In the genomic region with DNA sequence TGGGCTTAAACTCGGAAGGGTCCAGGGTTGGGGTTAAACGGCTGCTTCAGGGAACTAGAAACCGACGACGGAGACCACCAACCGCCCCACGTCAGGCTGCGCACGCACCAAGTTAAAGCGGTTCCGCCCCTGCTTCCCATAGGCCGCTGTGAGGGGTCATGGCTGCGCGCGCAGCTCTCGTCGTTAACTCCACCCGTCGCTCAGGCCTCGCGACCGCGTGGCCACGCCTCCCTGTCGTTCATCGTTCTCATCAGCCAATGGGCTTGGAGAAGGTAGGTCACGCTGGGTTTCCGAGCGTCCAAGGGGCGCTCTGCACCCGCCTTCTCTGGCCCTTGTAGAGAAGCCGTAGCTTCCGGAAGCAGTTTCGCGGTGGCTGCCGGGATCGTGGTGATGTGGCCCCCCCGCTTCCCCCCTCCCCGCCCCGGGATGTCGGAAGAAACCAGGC, we compare ENCODE assay signal across 8 mouse cellular contexts. TPM values are rescaled to one million over a fixed set of nuclear protein-coding genes. Genes with fewer than 3 reads are reported as not detected.
A peak's percentile ranks its signal among the peaks of the same experiment; 100 is the strongest.
DNase-seq lines count a peak whose midpoint lies in the region; ATAC-seq and TF ChIP-seq lines count a peak whose summit lies in the region.

A gene (minus strand): TSS at position 153 of the 445 bp plus-strand sequence.

- no peaks in the 10 kb centered on the region for H3K9me3 ChIP-seq in embryonic facial prominence, embryonic 14.5 days (ENCODE audit: control insufficient read depth, low read length)
- no peaks in the 10 kb centered on the region for H3K9me3 ChIP-seq in limb, embryonic 13.5 days
- no peaks in the 10 kb centered on the region for H3K9me3 ChIP-seq in midbrain, embryonic 16.5 days (replicated peaks; ENCODE audit: control insufficient read depth, low read length, poor library complexity, severe bottlenecking)

- H3K4me1 ChIP-seq in embryonic facial prominence, embryonic 14.5 days (ENCODE audit: control insufficient read depth, insufficient read depth, low read length), result peaks cover 10% of the 10 kb centered on the region; the same call in 1 of the 2 replicates
- H3K4me1 ChIP-seq in heart, adult 2 months (ENCODE audit: control insufficient read depth, insufficient read depth, low read length), result peaks cover 3% of the 10 kb centered on the region; the same call in 1 of the 2 replicates
- peaks cover 26% of the 10 kb centered on the region for H3K4me1 ChIP-seq in limb, embryonic 13.5 days
- peaks cover 21% of the 10 kb centered on the region for H3K4me1 ChIP-seq in midbrain, embryonic 16.5 days (ENCODE audit: control insufficient read depth, insufficient read depth, low read length)

- peak within 1 kb of the TSS; percentile 91 for H3K9ac ChIP-seq in embryonic facial prominence, embryonic 14.5 days (ENCODE audit: low read depth, low read length)
- peak within 1 kb of the TSS; percentile 72 for H3K9ac ChIP-seq in heart, adult 2 months (ENCODE audit: low read depth, low read length)
- peak within 1 kb of the TSS; percentile 94 for H3K9ac ChIP-seq in limb, embryonic 13.5 days
- peak within 1 kb of the TSS; percentile 81 for H3K9ac ChIP-seq in midbrain, embryonic 16.5 days (ENCODE audit: low read depth, low read length)

- peak within 1 kb of the TSS; percentile 73 for H3K27ac ChIP-seq in embryonic facial prominence, embryonic 14.5 days (replicated peaks; ENCODE audit: low read depth, low read length)
- peak within 1 kb of the TSS; percentile 89 for H3K27ac ChIP-seq in heart, adult 2 months
- peak within 1 kb of the TSS; percentile 63; the same call in 1 of the 2 replicates for H3K27ac ChIP-seq in limb, embryonic 13.5 days
- H3K27ac ChIP-seq in midbrain, embryonic 16.5 days (ENCODE audit: low read length), result peak within 1 kb of the TSS; percentile 62

- intact Hi-C loops in heart, adult 2 months (cut with DNase I), result loop anchor here (2.0 kb wide), 1 partner anchor 149 kb away; no protein-coding TSS in a partner anchor

- peak within 1 kb of the TSS; percentile 75 for H3K4me3 ChIP-seq in embryonic facial prominence, embryonic 14.5 days (ENCODE audit: low read depth, low read length)
- H3K4me3 ChIP-seq in heart, adult 2 months, result peak within 1 kb of the TSS; percentile 85
- H3K4me3 ChIP-seq in limb, embryonic 13.5 days, result peak within 1 kb of the TSS; percentile 90
- peak within 1 kb of the TSS; percentile 64 for H3K4me3 ChIP-seq in midbrain, embryonic 16.5 days (ENCODE audit: low read depth, low read length)

- H3K36me3 ChIP-seq in embryonic facial prominence, embryonic 14.5 days (ENCODE audit: control insufficient read depth, insufficient read depth, low read length), result peaks cover 42% of the 10 kb centered on the region
- peaks cover 2% of the 10 kb centered on the region; the same call in 1 of the 2 replicates for H3K36me3 ChIP-seq in heart, adult 2 months (ENCODE audit: control insufficient read depth, insufficient read depth, low read length)
- H3K36me3 ChIP-seq in limb, embryonic 13.5 days, result peaks cover 31% of the 10 kb centered on the region
- peaks cover 9% of the 10 kb centered on the region; the same call in 1 of the 2 replicates for H3K36me3 ChIP-seq in midbrain, embryonic 16.5 days (ENCODE audit: control insufficient read depth, insufficient read depth, low read length)

- no peaks in the 10 kb centered on the region for H3K27me3 ChIP-seq in embryonic facial prominence, embryonic 14.5 days (replicated peaks; ENCODE audit: control insufficient read depth, insufficient read depth, low read length)
- no peaks in the 10 kb centered on the region for H3K27me3 ChIP-seq in heart, adult 2 months (ENCODE audit: control insufficient read depth, insufficient read depth, low read length)
- no peaks in the 10 kb centered on the region for H3K27me3 ChIP-seq in limb, embryonic 13.5 days
- no peaks in the 10 kb centered on the region for H3K27me3 ChIP-seq in midbrain, embryonic 16.5 days (ENCODE audit: control insufficient read depth, insufficient read depth, low read depth, low read length)

- WGBS in embryonic facial prominence, embryonic 14.5 days, result 0% methylated on average over 15 of the region's 41 CpGs
- under 1% methylated on average over 41 of the region's 41 CpGs for WGBS in heart, adult 2 months
- under 1% methylated on average over 41 of the region's 41 CpGs for WGBS in limb, embryonic 13.5 days
- under 1% methylated on average over 41 of the region's 41 CpGs for WGBS in midbrain, embryonic 16.5 days

- peak within 1 kb of the TSS; percentile 79 for H3K4me2 ChIP-seq in embryonic facial prominence, embryonic 14.5 days (ENCODE audit: low read depth, low read length)
- peak within 1 kb of the TSS; percentile 91 for H3K4me2 ChIP-seq in limb, embryonic 13.5 days (replicated peaks)
- H3K4me2 ChIP-seq in midbrain, embryonic 16.5 days (ENCODE audit: low read length), result peak within 1 kb of the TSS; percentile 84

- H3K79me2 ChIP-seq in heart, adult 2 months (replicated peaks; ENCODE audit: control insufficient read depth, insufficient read depth, low read length), result peaks cover 2% of the 10 kb centered on the region; the same call in 1 of the 2 replicates

- TF ChIP-seq CTCF in heart, adult 2 months (IDR thresholded peaks at IDR 0.05), result no peak

- ATAC-seq in embryonic facial prominence, embryonic 14.5 days (ENCODE audit: low read depth), result peak; percentile 99
- peak; percentile 99 for ATAC-seq in limb, embryonic 13.5 days (ENCODE audit: low FRiP score, low read depth)
- ATAC-seq in midbrain, embryonic 16.5 days, result peak; percentile 99

- DNase-seq in 3T3-L1 (ENCODE audit: low read depth, low spot score), result peak; percentile 100
- DNase-seq in adrenal gland, postnatal 4 days (ENCODE audit: low spot score in 2 of 2), result peak; percentile 95
- DNase-seq in embryonic facial prominence, embryonic 14.5 days (ENCODE audit: low spot score), result peak; percentile 100
- peak; percentile 96 to 98 for DNase-seq in heart, adult 2 months
- peak; percentile 97 to 98 for DNase-seq in kidney, adult 8-10 months
- peak; percentile 98 to 100 for DNase-seq in spleen, postnatal 10 days (ENCODE audit: low spot score in 2 of 2)

- peak; percentile 95 for TF ChIP-seq POLR2A in heart, adult 2 months (IDR thresholded peaks at IDR 0.05; ENCODE audit: insufficient read depth, low read depth, low read length)

- peak; percentile 32; the same call in 1 of the 2 replicates for TF ChIP-seq EP300 in heart, adult 2 months (IDR thresholded peaks at IDR 0.05; ENCODE audit: insufficient read depth, low read depth, low read length)

RNA-seq across cellular contexts. Expression of the gene that starts here (rescaled TPM):
- 100 to 1,000 TPM; 225 to 237 TPM for total RNA-seq in adrenal gland, postnatal 4 days (2021)
- polyA plus RNA-seq in embryonic facial prominence, embryonic 14.5 days (2014; fragmentation: Nextera tagmentation; extraction: Ambion mirVana), result 206 and 249 TPM in 2 replicates
- total RNA-seq in heart, adult 2 months (2021), result 100 to 1,000 TPM; 205 to 233 TPM
- polyA plus RNA-seq in heart, adult 2 months (2012; rRNA removed), result 173 and 223 TPM in 2 replicates
- polyA plus RNA-seq in limb, embryonic 13.5 days (2015; fragmentation: Nextera tagmentation; extraction: Ambion mirVana), result 451 and 463 TPM in 2 replicates
- polyA plus RNA-seq in midbrain, embryonic 16.5 days (2015; fragmentation: Nextera tagmentation; extraction: Ambion mirVana), result 392 and 415 TPM in 2 replicates

Comparison
In these comparisons a context has a peak if more than half of its experiments do, and no peak if none do; other contexts are left out.
1. Peak in every context shown above with its lines: DNase-seq, ATAC-seq, H3K4me3 ChIP-seq and H3K27ac ChIP-seq.